Mouse (Mus musculus) right cerebral cortex, postnatal 14 days (tissue): ENCODE results near the gene Ifne.
"Not testable (repeated sequence)": the region's sequence is repeated elsewhere in the genome, so short reads cannot be mapped to it uniquely, and the experiment has no call there.

Experiments
- DNase-seq: peaks from one replicate; pipeline ENCODE4 v3.0.0; 2022

The Ifne gene

DNA sequence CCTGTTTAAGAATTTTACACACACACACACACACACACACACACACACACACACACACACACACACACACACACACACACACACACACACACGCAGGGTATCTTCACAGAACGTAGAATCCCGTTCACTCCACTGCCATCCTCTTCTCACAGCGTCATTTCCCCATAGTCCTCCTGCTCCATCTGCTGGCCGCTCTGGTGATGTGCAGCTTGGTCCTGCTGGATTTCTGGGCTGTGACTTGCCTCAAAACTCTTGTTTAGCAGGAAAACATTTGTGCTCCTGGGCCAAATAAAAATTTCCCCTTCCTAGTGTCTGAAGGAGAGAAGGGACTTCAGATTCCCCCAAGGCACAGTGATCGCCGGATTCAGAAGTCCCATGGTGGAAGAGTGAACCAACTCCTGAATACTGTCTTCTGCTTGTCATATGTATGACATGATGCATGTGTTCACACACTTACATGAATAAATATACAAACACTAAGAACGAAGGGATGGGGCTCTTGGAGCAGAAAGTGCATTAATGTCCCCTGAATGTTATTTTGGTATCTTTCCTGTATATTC lies 12.6 kb downstream of the Ifne start:
- DNase-seq, result peak; percentile 75

GRCm38 (mm10) chr4:88865011-88865569 lies 14.9 kb downstream of the Ifne start:
- DNase-seq, result no peak

GRCm38 (mm10) chr4:88864599-88864998 lies 15.4 kb downstream of the Ifne start:
- DNase-seq, result no peak

DNA sequence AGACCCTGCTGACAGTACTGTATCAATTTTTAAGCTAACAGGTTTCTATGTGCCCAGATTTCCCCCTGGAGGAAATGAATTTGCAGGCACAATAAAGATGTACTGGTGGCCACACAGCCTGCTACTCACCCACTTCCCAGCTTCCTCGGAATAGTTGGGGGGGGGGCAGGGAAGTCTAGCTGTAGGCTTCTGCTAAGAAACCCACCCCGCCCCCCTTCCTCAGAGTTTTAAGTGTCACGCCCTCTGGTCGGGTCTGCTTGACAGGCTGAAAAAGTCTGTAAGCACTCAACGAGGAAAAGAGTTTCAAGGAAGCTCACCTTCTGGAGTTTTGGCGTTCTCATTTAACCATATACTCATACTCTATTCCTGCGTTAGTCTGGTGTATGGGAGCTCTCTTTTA lies 16.7 kb downstream of the Ifne start:
- DNase-seq, result no peak

- DNase-seq, result no peak
Observed at GRCm38 (mm10) chr4:88859214-88859613, 20.8 kb downstream of the Ifne start.

- no peak for DNase-seq
Observed at GRCm38 (mm10) chr4:88851026-88851763, 28.8 kb downstream of the Ifne start.

DNA sequence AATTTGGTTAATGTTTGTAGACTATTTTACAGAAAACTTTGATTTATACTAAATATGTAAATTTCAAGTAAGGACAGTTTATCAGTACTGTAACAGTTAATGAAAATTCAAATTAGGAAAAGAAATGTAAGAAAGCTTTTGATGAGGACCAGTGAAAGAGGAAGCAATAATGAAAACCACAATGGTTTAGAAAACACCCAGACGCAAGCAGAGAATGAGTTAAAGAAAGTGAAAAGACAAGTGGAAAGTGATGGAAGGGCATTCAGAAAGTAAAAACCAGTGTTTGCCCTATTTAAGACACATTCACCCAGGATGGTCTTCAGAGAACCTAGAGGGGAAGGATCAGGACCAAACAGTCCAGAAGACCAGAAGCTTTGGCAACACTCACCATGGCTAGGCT lies 30.3 kb downstream of the Ifne start, which contains the start of gene Ifna1:
Ifna1 (plus strand) TSS at position 390 of the 400 bp plus-strand sequence.
- DNase-seq, result no peak

- DNase-seq, result no peak
Observed at GRCm38 (mm10) chr4:88845334-88845733, 34.7 kb downstream of the Ifne start.

DNA sequence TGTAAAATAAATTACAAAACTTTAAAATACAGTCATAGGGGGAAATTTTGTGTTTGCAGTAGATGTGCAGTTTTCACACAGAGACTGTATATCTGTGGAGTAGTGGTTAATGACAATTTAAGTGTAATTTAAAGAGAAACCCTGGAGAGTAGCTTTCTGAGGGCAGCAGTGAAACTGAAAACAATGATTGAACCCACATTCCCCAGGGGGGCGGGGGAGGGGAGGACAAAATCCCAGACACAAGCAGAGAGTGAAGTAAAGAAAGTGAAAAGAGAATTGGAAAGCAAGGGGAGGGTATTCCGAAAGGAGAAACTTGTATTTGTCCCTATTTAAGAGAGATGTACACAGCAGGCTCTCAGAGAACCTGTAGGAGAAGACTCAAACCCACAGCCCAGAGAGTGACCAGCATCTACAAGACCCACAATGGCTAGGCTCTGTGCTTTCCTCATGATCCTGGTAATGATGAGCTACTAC lies 38.5 kb downstream of the Ifne start, which contains the start of gene Ifna4:
Ifna4 (plus strand) TSS at position 424 of the 474 bp plus-strand sequence.
- DNase-seq, result no peak

GRCm38 (mm10) chr4:88840058-88840457 lies 39.9 kb downstream of the Ifne start:
- no peak for DNase-seq

GRCm38 (mm10) chr4:88838828-88839227 lies 41.2 kb downstream of the Ifne start:
- DNase-seq, result no peak

GRCm38 (mm10) chr4:88835225-88835624 lies 44.8 kb downstream of the Ifne start, which contains the start of gene Ifna5:
TSS of gene Ifna5 (plus strand) at chr4:88835525.
- not testable (repeated sequence) for DNase-seq

DNA sequence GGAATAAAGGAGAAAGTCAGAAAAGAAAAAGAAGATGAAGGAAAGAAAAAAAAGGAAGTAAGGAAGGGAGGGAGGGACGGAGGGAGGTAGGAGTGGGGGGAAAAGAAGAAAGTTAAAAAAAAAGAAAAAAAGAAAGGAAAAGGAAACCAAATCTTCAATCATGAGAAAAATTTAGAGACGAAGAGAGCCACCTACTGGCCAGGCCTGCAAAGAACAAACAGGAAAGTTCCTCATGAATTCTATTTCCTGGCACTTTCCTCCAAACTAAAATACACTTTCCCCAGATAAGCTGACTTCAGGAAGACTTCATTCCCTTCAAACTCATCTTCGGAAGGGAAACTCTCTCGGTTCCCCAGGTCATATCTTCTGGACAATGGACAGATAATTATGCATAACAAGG lies 49.5 kb downstream of the Ifne start:
- peak; percentile 28 for DNase-seq
